Mouse (Mus musculus) layer of hippocampus, adult 8-10 months (tissue): ENCODE data around the gene Lcmt2. TPM values are rescaled to one million over a fixed set of nuclear protein-coding genes. Genes with fewer than 3 reads are reported as not detected.
A peak's percentile ranks its signal among the peaks of the same experiment; 100 is the strongest.
"Not testable (repeated sequence)": the region's sequence is repeated elsewhere in the genome, so short reads cannot be mapped to it uniquely, and the experiment has no call there.

ENCODE experiments used
- DNase-seq, 2 experiments: peaks; one replicate each; pipeline ENCODE4 v3.0.0; 2022; ENCODE audit warnings: low spot score in 2 of 2
- total RNA-seq, 4 experiments: library from RNA; stranded (reverse); gene quantifications; 2 replicates each; pipeline ENCODE4 v1.2.4; 2022

The Lcmt2 gene
- total RNA-seq = 1 to 10 TPM; 7.8 to 9.5 (median 8.6) TPM

DNA sequence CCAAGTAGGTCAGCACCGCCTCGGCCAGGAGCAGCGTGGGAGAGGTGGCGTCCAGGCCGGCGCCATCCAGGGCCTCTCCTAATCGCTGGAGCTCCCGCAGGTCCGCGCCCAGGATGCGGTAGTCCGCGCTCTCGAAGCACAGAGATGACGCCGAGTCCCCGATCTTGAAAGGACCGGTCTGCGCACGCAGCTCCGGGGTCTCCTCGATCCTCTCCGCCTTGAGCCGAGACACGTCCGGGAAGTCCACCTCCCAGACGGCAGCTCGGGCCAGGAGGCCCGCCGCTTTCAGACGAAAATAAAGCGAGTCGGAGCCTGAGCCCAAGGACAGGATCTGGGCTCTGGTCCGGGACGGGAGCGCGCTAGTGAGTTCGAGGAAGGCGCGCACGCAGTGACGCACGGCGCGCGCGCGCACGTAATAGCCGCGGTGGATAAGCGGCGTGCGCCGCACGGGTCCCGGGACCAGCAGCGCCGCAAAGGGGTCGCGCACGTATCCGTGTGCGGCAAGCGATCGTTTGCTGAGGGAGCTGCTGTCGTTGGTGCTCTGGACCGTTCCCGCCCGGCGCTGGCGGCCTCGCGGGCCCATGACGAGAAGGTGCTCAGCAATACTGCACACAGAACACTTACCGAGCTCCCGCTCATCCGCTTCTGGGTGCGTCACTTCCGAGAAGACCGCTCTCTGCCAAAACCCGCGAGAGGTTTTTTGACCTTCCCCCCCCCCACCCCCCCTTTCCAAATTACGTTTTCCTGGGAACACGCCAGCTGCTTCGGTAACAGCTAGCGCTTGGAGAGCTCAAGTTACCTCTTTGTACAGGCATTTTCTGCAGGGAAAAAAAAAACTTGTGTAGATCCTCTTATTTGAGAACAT lies at the start of gene Lcmt2, which contains the start of gene Adal:
Gene Lcmt2 (minus strand): TSS at position 636 of the 865 bp plus-strand sequence.
Gene Adal (plus strand): TSS at position 411 of the 865 bp plus-strand sequence.
- DNase-seq = peak; percentile 85 to 92

DNA sequence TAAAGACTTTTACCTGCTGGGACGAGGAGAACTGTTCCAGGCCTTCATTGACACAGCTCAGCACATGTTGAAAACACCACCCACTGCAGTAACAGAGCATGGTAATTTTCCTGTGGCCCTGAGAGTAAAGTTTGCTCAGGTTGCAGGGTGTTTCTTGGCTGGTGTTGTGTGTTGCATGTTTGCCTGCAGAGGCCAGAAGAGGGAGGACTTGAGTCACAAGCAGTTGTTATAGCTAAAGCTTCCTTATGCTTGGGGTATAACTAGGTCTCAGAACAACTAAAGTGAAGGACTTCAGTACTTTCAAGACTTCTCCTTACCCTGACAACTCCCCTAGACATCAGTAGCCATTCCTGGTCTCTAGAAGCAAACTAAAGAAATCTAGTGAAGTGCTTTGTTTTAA lies 48.1 kb upstream of the Lcmt2 start:
- DNase-seq = no peak

DNA sequence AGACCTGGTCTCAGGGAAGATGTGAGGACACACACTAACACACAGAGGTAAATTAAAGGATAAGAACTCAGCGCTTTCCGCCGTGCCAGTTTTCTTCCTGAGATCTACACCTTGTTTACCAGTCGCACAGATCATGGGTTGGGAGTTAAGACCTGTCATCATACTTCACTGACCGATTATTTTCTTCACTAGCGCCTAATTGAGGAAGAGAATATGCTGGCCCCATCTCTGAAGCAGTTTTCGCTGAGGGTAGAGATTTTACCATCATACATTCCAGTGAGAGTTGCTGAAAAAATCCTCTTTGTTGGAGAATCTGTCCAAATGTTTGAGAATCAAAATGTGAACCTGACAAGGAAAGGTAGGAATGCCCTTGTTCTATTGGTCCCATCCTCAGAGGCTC lies 43.7 kb upstream of the Lcmt2 start:
- no peak for DNase-seq

DNA sequence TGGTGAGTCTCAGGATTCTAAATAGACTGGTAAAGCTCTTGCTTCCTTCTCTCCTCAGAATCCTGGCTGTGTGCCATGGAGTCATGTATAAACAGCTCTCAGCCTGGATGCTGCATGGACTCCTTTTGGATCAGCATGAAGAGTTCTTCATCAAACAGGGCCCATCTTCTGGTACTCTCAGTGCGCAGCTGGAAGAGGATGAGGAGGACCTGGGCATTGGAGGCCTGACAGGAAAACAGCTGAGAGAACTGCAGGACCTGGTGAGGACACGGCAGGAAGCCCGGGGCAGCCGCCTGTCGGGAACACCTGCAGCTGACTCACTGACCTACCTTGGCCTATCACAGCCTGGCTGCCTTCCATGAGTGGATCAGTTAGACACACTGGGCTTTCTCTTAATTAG lies 43.0 kb upstream of the Lcmt2 start:
- no peak for DNase-seq

DNA sequence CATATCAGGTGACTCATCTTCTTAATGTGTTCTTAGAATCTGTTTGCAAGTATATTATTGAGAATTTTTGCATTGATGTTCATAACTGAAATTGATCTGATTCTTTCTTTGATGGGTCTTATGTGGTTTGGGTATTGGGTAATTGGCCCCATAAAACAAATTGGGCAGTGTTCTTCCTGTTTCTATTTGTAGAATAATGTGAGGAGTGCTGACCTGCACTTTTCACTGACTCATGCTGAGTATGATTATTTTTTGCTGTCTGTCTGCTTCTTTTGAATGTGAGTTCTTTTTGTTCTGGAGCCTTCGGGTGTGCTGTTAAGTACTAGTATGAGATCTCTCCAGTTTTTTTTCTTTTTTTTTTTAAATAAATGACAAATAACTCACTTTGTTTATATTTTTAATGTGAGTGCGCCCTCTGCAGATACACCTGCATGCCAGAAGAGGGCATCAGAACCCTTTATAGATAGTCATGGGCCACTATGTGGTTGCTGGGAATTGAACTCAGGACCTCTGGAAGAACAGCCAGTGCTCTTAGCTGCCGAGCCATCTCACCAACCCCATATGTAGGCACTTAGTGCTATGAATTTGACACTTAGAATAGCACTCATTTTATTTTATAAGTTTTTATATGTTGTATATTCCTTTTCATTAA lies 38.5 kb upstream of the Lcmt2 start:
- no peak for DNase-seq

DNA sequence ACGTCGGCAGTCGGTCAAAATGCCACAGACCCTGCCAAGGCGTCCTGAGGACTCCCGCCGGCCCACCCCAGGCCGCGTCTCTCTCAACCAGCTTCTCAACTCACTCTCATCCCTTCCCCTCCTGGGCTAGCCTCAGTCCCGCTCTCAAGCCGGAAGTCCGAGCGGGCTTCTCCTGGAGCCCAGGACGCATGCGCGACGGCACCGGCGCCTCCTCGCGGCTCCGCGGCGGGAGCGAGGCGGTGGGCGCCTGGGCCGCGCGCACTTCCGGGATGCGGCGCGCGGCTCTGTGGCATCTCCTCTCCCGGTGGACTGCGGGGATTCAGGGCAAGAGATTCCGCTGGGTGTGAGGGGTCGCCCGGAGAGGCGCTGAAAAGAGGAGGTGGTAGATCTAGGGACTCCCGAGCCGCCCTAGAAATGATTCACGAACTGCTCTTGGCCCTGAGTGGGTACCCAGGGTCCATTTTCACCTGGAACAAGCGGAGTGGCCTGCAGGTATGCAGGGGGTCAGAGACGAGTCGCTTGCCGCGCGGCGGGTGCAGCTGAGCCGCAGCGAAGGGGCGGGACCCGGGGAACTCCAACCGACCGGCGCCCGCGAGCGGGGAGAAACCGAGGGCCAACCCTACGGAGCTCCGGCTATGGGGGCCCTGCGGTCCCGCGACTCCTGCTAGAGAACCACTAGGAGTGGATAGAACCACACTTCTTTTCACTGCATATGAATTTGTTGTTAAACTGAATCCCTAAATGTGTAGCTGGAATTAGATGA lies 30.7 kb upstream of the Lcmt2 start, which contains the start of gene Zscan29:
Gene Zscan29 (minus strand): TSS at position 146 of the 763 bp plus-strand sequence.
- DNase-seq = peak; percentile 57 to 76

DNA sequence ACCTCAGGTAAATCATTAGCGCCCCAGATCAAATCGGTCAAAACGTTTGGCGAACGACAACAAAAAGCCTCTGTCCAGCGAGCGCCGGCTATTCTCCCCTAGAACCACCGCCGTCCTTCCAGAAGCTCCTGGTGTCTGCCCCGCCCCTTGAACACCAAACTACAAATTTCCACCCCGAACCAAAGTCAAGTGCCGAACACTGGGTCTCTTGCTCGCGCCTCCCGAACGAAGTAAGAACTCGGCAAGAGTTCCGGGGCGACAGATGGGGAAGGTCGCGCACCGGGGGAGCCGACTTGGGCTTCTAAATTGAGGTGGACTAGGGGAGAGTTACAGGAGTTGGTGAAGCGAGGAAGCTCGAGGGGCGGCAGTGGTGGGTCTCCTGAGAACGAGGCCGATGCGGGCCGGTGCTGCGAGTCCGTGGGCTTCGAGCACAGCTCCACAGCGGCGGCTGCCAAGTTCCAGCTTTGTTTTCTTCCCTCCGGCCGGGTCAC lies 30.1 kb upstream of the Lcmt2 start, which contains the start of gene Tubgcp4:
Gene Tubgcp4 (plus strand): TSS at position 174 of the 491 bp plus-strand sequence.
- no peak for DNase-seq

DNA sequence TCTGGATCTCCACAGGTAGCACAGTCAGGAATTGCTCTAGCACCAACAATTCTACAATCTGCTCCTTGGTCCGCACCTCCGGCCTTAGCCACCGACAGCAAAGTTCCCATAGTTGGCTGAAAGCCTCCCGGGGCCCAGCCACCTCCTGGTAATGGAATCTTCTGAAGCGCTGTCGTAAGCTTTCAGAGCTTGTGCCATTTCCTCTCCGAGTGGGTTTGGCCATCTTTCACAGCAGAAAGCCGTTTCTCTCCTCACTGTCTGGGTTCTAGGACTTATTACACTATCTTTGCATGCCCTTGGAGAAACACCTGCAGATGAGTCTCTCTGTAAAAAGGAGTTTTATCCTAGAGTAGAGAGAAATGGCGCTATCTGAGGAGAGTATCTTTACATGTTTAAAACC lies 29.4 kb upstream of the Lcmt2 start:
- DNase-seq = no peak

DNA sequence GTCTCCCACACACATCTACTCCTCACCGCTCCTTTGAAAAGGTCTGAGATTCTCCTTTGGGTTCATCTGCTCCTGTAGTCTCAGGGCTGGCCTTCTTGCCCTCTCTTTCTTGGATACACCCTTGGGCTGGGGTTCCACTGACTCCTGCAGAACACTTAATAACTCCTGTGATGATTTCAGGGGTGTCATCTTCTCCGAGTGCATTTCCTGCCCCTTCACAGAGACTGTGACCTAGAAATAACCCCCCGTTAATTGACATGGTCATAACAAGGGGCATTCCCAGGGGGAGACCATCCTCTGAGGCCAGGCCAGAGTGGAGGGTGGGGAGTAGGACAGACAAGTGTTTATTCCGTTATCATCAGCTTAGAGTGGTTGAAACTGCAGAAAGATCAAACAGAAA lies 28.7 kb upstream of the Lcmt2 start:
- DNase-seq = no peak

DNA sequence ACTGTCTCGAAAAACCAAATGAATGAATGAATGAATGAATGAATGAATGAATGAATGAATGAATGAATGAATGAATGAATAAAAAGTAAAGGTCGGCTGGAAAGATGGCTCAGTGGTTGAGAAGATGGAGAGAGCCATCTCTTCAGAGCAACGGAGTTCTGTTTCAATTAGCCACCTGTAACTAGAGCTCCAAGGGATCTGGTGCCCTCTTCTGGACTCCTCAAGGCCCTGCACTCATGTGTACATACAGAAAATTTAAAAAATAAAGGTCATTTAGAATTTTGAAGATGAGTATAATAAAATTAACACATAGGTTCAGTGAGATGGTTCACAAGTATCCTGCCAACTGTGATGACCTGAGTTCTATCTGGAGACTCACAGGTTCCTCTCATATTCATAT lies 12.6 kb upstream of the Lcmt2 start:
- DNase-seq = no peak

DNA sequence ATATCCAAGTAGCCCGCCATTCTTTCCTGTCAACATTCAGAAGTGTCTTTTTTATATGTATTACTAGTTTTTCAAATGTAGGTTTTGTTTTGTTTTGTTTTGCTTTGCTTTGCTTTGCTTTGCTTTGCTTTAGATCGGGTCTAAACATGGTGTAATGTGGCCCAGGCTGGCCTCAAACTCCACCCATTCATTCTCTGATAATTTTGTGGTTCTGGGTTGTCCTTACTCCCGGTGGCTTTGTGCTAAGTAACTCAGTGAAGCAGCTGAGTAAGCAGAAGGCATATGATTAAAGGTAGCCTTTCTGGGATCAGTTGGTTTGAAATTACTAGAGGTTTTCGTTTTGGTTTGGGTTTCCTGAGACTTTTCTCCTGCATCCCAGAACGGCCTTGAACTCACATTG lies 9.2 kb upstream of the Lcmt2 start:
- no peak for DNase-seq

DNA sequence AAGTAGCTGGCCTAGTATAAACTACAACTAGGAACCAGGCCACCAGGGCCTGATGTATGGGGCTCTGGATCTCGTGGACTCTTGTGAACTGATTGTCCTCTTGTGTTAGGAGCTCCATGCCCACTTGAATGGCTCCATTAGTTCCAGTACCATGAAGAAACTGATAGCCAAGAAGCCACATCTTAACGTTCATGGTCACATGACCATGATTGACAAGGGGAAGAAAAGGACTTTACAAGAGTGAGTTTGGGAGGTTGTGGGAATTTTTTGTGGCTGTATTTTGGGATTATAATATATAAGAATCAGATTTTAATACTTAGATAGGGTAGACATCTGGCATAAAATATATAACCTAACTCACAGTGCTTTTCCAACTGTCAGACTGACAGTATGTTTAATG lies 2.0 kb upstream of the Lcmt2 start:
- DNase-seq = no peak

DNA sequence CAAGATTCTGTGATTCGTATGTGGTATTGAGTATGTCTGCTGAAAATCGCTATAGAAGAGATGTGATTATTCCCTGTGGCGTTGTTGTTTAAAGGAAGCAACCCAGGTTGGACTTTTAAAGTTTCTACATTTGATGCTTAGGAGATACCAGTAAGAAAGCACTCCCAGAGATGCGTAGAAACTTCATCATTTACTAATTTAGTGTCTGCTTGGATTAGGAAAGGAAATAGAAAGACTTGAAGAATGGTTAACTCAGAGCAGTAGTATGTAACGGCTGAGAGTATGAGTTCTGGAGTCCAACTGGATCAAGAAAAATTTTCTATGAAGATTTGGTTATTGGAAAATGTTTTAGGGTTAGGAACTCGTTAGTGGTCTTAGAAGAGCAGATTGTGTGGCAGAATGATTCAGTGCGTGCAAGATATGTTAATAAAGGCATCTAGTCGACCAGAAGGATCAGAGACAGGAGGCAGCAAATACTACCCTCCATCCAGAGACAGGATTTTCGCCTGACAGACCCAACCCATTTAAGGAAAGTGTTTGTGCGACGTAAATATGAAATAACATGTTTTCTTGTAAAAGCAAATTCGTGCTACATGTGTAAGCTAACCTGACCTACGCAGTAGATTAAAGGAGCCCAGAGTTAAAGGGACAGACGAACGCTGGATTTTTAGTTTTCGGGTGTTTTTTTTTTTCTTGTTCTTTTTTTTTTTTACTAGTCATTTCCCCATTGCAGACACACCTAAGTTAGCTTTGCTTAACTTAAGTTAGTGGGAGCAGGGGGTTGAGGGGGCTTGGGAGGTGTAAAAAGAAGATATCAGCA lies 973 bp upstream of the Lcmt2 start:
- no peak for DNase-seq

DNA sequence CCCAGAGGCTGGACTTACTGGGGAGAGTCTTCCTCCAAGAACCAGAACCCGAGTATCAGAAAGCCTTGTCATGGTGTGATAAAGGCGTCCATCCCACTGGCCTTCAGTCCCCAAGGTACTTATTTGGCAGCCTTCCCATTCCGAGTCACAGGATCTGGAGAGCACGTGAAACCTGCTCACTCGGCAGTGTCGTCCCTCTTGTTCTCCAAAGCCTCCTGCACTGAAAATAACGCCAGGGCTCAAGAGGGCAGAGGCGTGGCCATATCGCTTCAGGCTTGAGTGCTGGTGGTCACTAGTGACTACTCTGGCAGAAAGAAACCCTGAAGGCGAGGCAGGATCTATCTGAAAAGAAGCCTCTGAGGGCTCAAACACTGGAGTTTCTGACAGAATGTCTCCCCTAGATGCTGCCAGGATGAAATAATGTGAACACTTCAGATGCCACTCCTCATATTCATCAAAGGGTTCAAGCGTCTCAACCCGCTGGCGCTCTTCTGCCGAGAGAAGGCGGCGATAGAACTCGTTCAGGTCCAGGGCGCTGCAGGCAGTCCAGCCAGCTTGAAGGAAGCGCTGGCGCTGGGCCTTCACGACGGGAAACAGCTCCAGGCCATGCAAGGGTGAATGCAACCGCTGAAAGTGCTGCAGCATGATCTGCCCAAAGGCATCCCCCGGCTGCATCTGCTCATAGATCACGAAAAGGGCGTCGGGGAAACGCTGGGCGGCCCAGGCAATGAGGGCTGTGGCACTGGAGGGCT lies 1.0 kb downstream of the Lcmt2 start:
- peak in 1 of 2 experiments; percentile 21 for DNase-seq

DNA sequence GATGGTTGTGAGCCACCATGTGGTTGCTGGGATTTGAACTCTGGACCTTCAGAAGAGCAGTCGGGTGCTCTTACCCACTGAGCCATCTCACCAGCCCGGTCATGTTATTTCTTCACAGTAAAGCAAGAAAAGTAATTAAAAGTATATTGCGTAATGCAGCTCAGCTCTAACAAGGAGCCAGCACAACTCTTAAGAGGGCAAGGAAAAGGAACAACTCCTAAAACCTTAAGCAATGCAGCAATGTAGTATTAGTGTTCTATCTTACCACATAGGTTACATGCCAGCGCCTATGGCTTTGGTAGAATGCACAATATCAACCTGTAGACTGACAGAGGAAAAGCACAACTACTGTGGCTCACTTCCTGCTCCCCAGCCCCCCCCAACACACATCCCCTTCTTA lies 3.1 kb downstream of the Lcmt2 start:
- no peak for DNase-seq

DNA sequence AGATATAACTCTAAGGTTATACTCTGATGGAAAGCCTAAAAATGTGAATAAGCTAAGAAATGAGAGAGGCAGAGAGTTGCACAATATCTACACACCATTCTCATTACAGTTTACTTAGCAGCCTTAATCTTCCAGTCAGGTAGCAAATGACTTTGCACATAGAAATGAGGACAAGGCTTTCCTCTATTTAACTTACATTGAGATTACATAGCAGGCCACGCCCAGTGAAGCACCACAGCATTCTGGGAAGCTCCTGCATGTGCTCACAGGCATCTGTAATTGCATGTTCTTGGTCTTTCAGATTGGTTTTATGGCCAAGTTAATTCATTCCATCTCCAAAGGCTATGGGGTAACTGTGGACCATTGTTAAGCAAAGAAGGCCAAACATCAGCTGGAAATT lies 7.6 kb downstream of the Lcmt2 start:
- no peak for DNase-seq

DNA sequence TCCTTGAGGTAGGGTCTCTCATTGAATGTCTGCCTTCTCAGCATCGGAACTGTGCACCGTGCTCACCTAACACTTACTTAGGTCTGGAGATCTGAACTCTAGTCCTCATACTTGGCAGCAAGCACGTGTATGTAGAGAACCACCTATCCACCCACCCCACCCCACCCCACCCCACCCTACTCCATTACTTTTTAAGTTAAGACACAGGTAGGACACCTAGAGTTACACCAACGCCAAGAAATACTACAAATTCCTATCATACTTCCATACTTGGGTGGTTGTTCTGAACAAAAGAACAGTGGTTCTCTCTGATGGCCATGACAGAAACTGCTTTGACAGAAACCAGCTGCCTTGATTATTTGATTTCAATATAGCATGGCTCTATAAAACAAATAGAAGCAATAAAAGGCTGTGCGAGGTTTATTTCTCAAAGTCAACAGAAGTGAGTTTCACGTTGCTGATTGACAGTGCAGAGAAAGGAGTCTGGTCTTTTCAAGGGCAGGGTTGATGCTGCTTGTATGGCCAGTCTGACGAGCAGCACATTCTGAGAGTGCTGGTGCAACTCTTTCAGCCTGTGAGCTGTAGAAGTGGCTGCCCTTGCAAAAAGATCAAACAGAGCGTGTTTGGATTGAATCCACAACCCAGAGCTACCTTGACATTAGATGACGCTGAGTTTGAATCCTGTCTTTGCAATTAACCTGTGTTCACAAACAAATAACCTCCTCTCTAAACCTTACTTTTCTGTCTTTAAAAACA lies 11.4 kb downstream of the Lcmt2 start:
- DNase-seq = no peak

DNA sequence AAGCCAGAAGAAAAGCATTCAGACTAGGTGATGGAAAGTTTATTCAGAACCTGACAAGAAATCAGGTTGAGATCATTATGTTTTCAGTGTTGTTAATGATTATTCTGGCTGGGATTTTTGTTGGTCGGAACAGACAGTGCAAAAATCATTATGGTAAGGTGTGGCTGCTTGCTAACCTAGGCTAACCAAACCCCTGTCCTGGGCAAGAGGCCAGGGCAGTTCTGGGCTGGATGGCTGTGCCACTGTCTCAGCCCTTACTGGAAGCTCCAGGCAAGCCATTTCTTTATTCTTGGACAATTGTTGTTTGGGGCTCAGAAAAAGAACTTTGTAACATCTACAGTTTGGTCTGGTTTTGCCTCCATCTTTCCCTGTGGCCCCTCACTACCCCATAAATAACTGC lies 12.9 kb downstream of the Lcmt2 start:
- DNase-seq = no peak

DNA sequence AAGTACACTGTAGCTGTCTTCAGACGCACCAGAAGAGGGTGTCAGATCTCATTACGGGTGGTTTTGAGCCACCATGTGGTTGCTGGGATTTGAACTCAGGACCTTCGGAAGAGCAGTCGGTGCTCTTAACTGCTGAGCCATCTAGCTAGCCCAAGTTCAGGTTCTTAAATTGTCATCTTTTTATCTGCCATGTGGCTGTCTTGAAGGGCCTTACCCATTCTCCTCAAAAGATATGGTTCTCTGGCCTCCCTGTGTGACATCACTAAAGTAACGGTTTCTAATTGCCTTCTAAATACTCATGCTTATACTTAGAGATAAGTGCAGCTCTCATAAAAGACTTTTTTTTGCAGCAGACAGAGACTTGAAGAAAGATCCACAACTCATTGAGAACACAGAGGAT lies 14.2 kb downstream of the Lcmt2 start:
- not testable (repeated sequence) for DNase-seq
